Mouse (Mus musculus) ES-Bruce4 (cell line): Measurements from ENCODE around the gene Armc8.

Experiments
- CTCF ChIP-seq: IDR thresholded peaks from one replicate; pipeline ENCODE4 v1.8.1; 2011; ENCODE audit warnings: low read depth, low read length
- EP300 ChIP-seq: IDR thresholded peaks from 2 replicates; pipeline ENCODE4 v1.6.1; 2011; ENCODE audit warnings: low read depth, low read length; ENCODE audit not compliant: insufficient read depth
- POLR2A ChIP-seq: IDR thresholded peaks from one replicate; pipeline ENCODE4 v1.8.1; 2011; ENCODE audit warnings: low read length; ENCODE audit not compliant: insufficient read depth

DNA sequence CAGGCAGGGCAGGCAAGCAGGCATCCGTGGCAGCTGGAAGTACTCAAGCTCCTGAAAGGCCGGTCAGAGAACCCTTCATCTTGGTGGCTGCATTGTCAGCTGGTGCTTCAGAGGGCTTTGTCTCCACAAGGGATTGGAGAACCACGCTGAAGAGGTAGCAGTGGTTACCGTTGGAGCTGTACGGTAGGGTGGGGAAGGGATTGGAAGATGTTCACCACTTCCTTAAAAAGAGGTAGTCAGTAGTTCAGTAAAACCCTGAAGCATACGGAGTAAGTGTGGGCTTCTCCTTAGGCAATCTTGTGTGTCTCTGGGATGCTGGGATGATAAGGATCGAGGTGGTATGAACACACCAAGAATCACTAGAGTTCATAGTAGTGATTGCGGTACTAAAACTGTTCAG, 22.4 kb upstream of the Armc8 start:
- TF ChIP-seq POLR2A (no peak), CTCF (no peak), EP300 (no peak)
